Mouse (Mus musculus): Measurements from ENCODE around the gene Fchsd2.

DNA sequence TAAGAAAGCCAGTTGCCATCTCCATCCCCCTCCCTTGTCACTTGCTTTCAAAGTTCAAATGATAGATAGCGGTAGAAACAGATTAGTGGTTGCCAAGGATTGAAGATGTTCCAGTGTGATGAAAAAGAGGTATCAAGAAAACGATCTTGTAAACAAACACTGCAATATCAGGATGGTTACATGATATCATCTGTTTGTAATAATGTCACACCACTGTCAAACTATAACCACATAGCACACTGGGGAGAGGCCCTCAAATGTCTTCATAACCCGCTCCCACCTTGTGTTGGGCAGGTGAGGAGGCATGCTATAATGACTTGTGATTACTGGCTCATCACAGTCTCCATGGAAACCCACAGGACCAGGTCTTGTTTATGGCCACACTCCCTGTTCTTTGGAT, 205.7 kb downstream of the Fchsd2 start:
- TF ChIP-seq CTCF (IDR thresholded peaks at IDR 0.05; ENCODE audit: low read depth): no peak
- TF ChIP-seq EP300 (IDR thresholded peaks at IDR 0.05; ENCODE audit: low read depth): no peak
